8 mouse cellular contexts compared by ENCODE assay signal in the genomic region with DNA sequence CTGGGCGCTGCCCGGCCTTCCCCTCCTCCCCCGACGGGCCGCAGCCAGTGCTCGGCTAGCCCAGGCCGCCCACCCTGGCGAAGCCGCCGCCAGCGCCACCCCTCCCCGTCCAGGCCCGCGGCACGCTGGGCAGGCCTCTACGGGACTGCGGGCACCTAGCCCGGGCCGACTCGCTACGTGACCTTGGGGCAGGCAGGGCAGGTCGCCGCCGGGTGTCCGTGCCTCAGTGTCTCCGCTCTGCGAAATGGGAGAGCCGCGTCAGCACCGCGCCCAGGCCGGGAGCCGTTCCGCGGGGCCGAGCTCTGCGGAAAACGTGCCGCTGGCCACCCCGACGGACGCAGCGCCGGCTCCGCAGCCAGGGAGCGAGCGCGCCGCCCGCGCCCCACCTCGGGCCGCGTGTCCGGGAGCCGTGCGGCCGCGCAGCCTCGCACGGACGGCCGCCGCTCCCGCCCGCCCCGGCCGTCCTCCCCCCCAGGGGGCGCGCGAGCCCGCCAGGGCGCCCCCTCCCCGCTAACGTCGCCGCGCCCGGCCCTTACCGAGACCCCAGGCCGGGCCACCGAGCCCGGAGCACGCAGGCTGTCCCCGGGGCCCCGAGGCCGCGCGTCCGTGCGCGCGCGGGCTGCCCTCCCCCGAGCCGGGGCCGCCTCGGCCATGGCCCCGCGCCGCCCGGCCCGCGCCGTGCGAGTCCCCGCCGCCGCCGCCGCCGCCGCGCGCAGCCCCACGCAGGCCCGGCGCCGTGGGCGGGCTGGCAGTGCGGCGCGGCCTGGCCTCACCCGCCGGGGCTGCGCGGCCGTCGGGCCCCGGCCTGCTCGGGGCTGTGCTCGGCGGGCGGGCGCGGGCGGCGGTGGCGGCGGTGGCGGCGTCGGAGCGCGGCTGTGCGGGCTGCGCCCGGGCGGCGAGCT. TPM values are rescaled to one million over a fixed set of nuclear protein-coding genes. Genes with fewer than 3 reads are reported as not detected.
A peak's percentile ranks its signal among the peaks of the same experiment; 100 is the strongest.
DNase-seq lines count a peak whose midpoint lies in the region; ATAC-seq and TF ChIP-seq lines count a peak whose summit lies in the region.

No protein-coding gene starts in this region.

- H3K9me3 ChIP-seq in forebrain, embryonic 15.5 days = no peaks in the 10 kb centered on the region
- H3K9me3 ChIP-seq in hindbrain, embryonic 16.5 days (ENCODE audit: control insufficient read depth, low read length) = no peaks in the 10 kb centered on the region
- H3K9me3 ChIP-seq in midbrain, embryonic 14.5 days (ENCODE audit: control insufficient read depth, low read length) = no peaks in the 10 kb centered on the region
- H3K9me3 ChIP-seq in stomach, embryonic 16.5 days (replicated peaks; ENCODE audit: control insufficient read depth, low read length) = no peaks in the 10 kb centered on the region

- DNase-seq in left cerebral cortex, postnatal 36 days (ENCODE audit: low spot score in 2 of 2) = peak; percentile 28 to 61
- DNase-seq in left cerebral cortex, adult 8-10 months (ENCODE audit: low spot score in 2 of 2) = no peak
- DNase-seq in cerebellum, adult 2 months = peak; percentile 55 to 72
- DNase-seq in liver = peak; percentile 41
- DNase-seq in midbrain, embryonic 14.5 days = peak; percentile 72

- ATAC-seq in forebrain, embryonic 15.5 days (replicated peaks) = peak; percentile 53
- ATAC-seq in hindbrain, embryonic 16.5 days = peak; percentile 63
- ATAC-seq in midbrain, embryonic 14.5 days (ENCODE audit: low FRiP score, low TSS enrichment) = peak; percentile 78
- peak; percentile 71 for ATAC-seq in stomach, embryonic 16.5 days (ENCODE audit: insufficient read depth, low FRiP score)

- WGBS in cerebellum, adult 2 months = 10% methylated on average over 144 of the region's 150 CpGs
- WGBS in forebrain, embryonic 15.5 days = under 1% methylated on average over 100 of the region's 150 CpGs
- WGBS in hindbrain, embryonic 16.5 days = under 1% methylated on average over 52 of the region's 150 CpGs
- WGBS in midbrain, embryonic 14.5 days = under 1% methylated on average over 93 of the region's 150 CpGs
- WGBS in stomach, embryonic 16.5 days = under 1% methylated on average over 114 of the region's 150 CpGs

- H3K4me3 ChIP-seq in cerebellum, adult 2 months (replicated peaks; ENCODE audit: insufficient read depth, low read depth, low read length) = peak overlapping the region; percentile 83
- peak overlapping the region; percentile 90 for H3K4me3 ChIP-seq in forebrain, embryonic 15.5 days
- peak overlapping the region; percentile 84 for H3K4me3 ChIP-seq in hindbrain, embryonic 16.5 days (ENCODE audit: low read length)
- peak overlapping the region; percentile 64 for H3K4me3 ChIP-seq in midbrain, embryonic 14.5 days (replicated peaks; ENCODE audit: low read depth, low read length)
- H3K4me3 ChIP-seq in stomach, embryonic 16.5 days (replicated peaks; ENCODE audit: low read length) = peak overlapping the region; percentile 84

- peak overlapping the region; percentile 52 for H3K4me2 ChIP-seq in forebrain, embryonic 15.5 days (replicated peaks)
- peak overlapping the region; percentile 83 for H3K4me2 ChIP-seq in hindbrain, embryonic 16.5 days (ENCODE audit: low read length)
- H3K4me2 ChIP-seq in midbrain, embryonic 14.5 days (ENCODE audit: low read length) = peak overlapping the region; percentile 71
- H3K4me2 ChIP-seq in stomach, embryonic 16.5 days (ENCODE audit: low read depth, low read length) = peak overlapping the region; percentile 90

- H3K9ac ChIP-seq in forebrain, embryonic 15.5 days (replicated peaks) = peak overlapping the region; percentile 86
- H3K9ac ChIP-seq in hindbrain, embryonic 16.5 days (ENCODE audit: low read depth, low read length) = peak overlapping the region; percentile 90
- peak overlapping the region; percentile 87 for H3K9ac ChIP-seq in midbrain, embryonic 14.5 days (replicated peaks; ENCODE audit: low read length)
- H3K9ac ChIP-seq in stomach, embryonic 16.5 days (ENCODE audit: low read length) = peak overlapping the region; percentile 85

- H3K27ac ChIP-seq in cerebellum, adult 2 months (ENCODE audit: insufficient read depth, low read length) = peak overlapping the region; percentile 57
- H3K27ac ChIP-seq in forebrain, embryonic 15.5 days (replicated peaks) = peak overlapping the region; percentile 96
- peak overlapping the region; percentile 94 for H3K27ac ChIP-seq in hindbrain, embryonic 16.5 days (ENCODE audit: low read depth, low read length)
- peak overlapping the region; percentile 93 for H3K27ac ChIP-seq in midbrain, embryonic 14.5 days (replicated peaks; ENCODE audit: low read depth, low read length)
- H3K27ac ChIP-seq in stomach, embryonic 16.5 days (ENCODE audit: low read length) = peak overlapping the region; percentile 86

- peaks cover 20% of the 10 kb centered on the region for H3K36me3 ChIP-seq in forebrain, embryonic 15.5 days
- peaks cover 10% of the 10 kb centered on the region; the same call in 1 of the 2 replicates for H3K36me3 ChIP-seq in hindbrain, embryonic 16.5 days (ENCODE audit: control insufficient read depth, insufficient read depth, low read length)
- peaks cover 21% of the 10 kb centered on the region for H3K36me3 ChIP-seq in midbrain, embryonic 14.5 days (ENCODE audit: control insufficient read depth, insufficient read depth, low read length)
- H3K36me3 ChIP-seq in stomach, embryonic 16.5 days (ENCODE audit: control insufficient read depth, insufficient read depth, low read length) = 0 out of 2 replicates have a peak, but pooled peaks cover 6% of the 10 kb centered on the region

- TF ChIP-seq POLR2A in cerebellum, adult 2 months (IDR thresholded peaks at IDR 0.05; ENCODE audit: borderline replicate concordance, insufficient read depth, low read length) = no peak

- no peak for TF ChIP-seq CTCF in cerebellum, adult 2 months (IDR thresholded peaks at IDR 0.05; ENCODE audit: borderline replicate concordance, insufficient read depth, low read depth, low read length)

- H3K27me3 ChIP-seq in cerebellum, adult 2 months (ENCODE audit: control insufficient read depth, insufficient read depth, low read length) = no peaks in the 10 kb centered on the region
- H3K27me3 ChIP-seq in forebrain, embryonic 15.5 days = no peaks in the 10 kb centered on the region
- H3K27me3 ChIP-seq in hindbrain, embryonic 16.5 days (replicated peaks; ENCODE audit: control insufficient read depth, insufficient read depth, low read length) = no peaks in the 10 kb centered on the region
- no peaks in the 10 kb centered on the region for H3K27me3 ChIP-seq in midbrain, embryonic 14.5 days (ENCODE audit: control insufficient read depth, insufficient read depth, low read length)
- no peaks in the 10 kb centered on the region for H3K27me3 ChIP-seq in stomach, embryonic 16.5 days (ENCODE audit: control insufficient read depth, insufficient read depth, low read length)

- intact Hi-C loops in left cerebral cortex, postnatal 36 days (cut with DNase I) = loop anchor here (2.0 kb wide), 1 partner anchor 37 kb away; no protein-coding TSS in a partner anchor

- no peaks in the 10 kb centered on the region; the same call in 1 of the 2 replicates for H3K4me1 ChIP-seq in cerebellum, adult 2 months (ENCODE audit: control insufficient read depth, insufficient read depth, low read length)
- H3K4me1 ChIP-seq in forebrain, embryonic 15.5 days = peaks cover 23% of the 10 kb centered on the region
- H3K4me1 ChIP-seq in hindbrain, embryonic 16.5 days (ENCODE audit: control insufficient read depth, insufficient read depth, low read depth, low read length) = peaks cover 21% of the 10 kb centered on the region
- no peaks in the 10 kb centered on the region for H3K4me1 ChIP-seq in midbrain, embryonic 14.5 days (ENCODE audit: control insufficient read depth, insufficient read depth, low read length)
- peaks cover 5% of the 10 kb centered on the region; the same call in 1 of the 2 replicates for H3K4me1 ChIP-seq in stomach, embryonic 16.5 days (ENCODE audit: control insufficient read depth, insufficient read depth, low read length)

RNA-seq across cellular contexts. Expression of a gene that starts 1.0 kb away (rescaled TPM):
- total RNA-seq in left cerebral cortex, postnatal 36 days (2021) = 10 to 100 TPM; 29.7 to 37.4 TPM
- 10 to 100 TPM; 38.6 to 41.1 (median 39.2) TPM for total RNA-seq in left cerebral cortex, adult 8-10 months (2022)
- 27.6 and 35.2 TPM in 2 replicates for polyA plus RNA-seq in cerebellum, adult 2 months (2012; rRNA removed)
- 10.5 and 11.7 TPM in 2 replicates for polyA plus RNA-seq in forebrain, embryonic 15.5 days (2015; fragmentation: Nextera tagmentation; extraction: Ambion mirVana)
- 11.1 and 12.1 TPM in 2 replicates for polyA plus RNA-seq in hindbrain, embryonic 16.5 days (2015; fragmentation: Nextera tagmentation; extraction: Ambion mirVana)
- 10.1 and 11.0 TPM in 2 replicates for polyA plus RNA-seq in midbrain, embryonic 14.5 days (2014; fragmentation: Nextera tagmentation; extraction: Ambion mirVana)
- 4.4 and 4.5 TPM in 2 replicates for polyA plus RNA-seq in stomach, embryonic 16.5 days (2015; fragmentation: Nextera tagmentation; extraction: Ambion mirVana)

RNA-seq across cellular contexts. Expression of a gene that starts 38.7 kb away (rescaled TPM):
- total RNA-seq in left cerebral cortex, postnatal 36 days (2021) = 10 to 100 TPM; 31.3 to 32.5 TPM
- 10 to 100 TPM; 30.4 to 35.2 (median 32.0) TPM for total RNA-seq in left cerebral cortex, adult 8-10 months (2022)
- 32.2 and 33.3 TPM in 2 replicates for polyA plus RNA-seq in cerebellum, adult 2 months (2012; rRNA removed)
- polyA plus RNA-seq in forebrain, embryonic 15.5 days (2015; fragmentation: Nextera tagmentation; extraction: Ambion mirVana) = 23.9 and 25.9 TPM in 2 replicates
- polyA plus RNA-seq in hindbrain, embryonic 16.5 days (2015; fragmentation: Nextera tagmentation; extraction: Ambion mirVana) = 6.8 and 16.2 TPM in 2 replicates
- polyA plus RNA-seq in midbrain, embryonic 14.5 days (2014; fragmentation: Nextera tagmentation; extraction: Ambion mirVana) = 25.2 and 28.0 TPM in 2 replicates
- 5.8 and 6.0 TPM in 2 replicates for polyA plus RNA-seq in stomach, embryonic 16.5 days (2015; fragmentation: Nextera tagmentation; extraction: Ambion mirVana)

Comparison
In these comparisons a context has a peak if more than half of its experiments do, and no peak if none do; other contexts are left out.
1. DNase-seq: peak in left cerebral cortex, postnatal 36 days (2 of 2), cerebellum, adult 2 months (2 of 2), liver (single experiment) and midbrain, embryonic 14.5 days (single experiment); none in left cerebral cortex, adult 8-10 months (0 of 2).
2. Peak in every context shown above with its lines, with median percentiles within 50 percentile points of each other: H3K27ac ChIP-seq, H3K4me3 ChIP-seq, ATAC-seq, H3K4me2 ChIP-seq and H3K9ac ChIP-seq.